Mouse (Mus musculus) v-Abl transformed pro-B cells (cell line): ENCODE results near the gene Gm4312.
"Not testable (repeated sequence)": the region's sequence is repeated elsewhere in the genome, so short reads cannot be mapped to it uniquely, and the experiment has no call there.

ENCODE experiments used
- in situ Hi-C, 2 experiments: fragments of 400-800 bp; cut with MboI; formaldehyde crosslinking; loops; one replicate each; pipeline ENCODE4 v1.15.1; 2025; ENCODE audit not compliant: unreplicated experiment in 2 of 2

Gm4312 gene

GRCm38 (mm10) chr10:100382460-100382859 is at the start of gene Gm4312:
Gm4312 (minus strand) TSS chr10:100382560.
- in situ Hi-C loops: not testable (repeated sequence)

- in situ Hi-C loops: no loop called here
Measured at GRCm38 (mm10) chr10:100427592-100427991, 45.2 kb upstream of the Gm4312 start.

GRCm38 (mm10) chr10:100415566-100415965 is 33.2 kb upstream of the Gm4312 start:
- in situ Hi-C loops: loop anchor here in 1 of 2 experiments (25.0 kb wide), 1 partner anchor 103 kb away; no protein-coding TSS in a partner anchor

- in situ Hi-C loops: loop anchor here in 1 of 2 experiments (25.0 kb wide), 1 partner anchor 90 kb away; no protein-coding TSS in a partner anchor
Measured at GRCm38 (mm10) chr10:100402301-100402700, 19.9 kb upstream of the Gm4312 start.

DNA sequence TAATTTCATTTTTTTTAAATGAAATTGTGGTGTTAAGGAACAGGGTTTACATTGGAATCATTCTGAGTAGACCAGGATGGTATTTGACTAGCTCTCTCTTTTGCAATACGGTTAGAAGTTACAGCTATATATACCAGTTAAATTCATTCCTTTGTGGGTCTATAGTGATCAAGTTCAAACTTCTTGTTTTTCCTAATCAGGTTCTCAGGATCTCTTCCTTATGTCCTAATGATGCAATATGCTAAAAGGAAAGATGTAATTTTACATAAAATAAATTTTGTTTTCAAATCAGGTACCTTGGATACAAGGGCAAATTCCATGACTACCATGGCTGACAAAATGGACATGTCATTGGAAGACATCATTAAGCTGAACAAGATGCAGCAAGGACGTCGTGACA is 21.3 kb downstream of the Gm4312 start, which contains the start of gene Gm4307:
Gm4307 (plus strand) TSS at position 301 of the 400 bp plus-strand sequence.
- in situ Hi-C loops: not testable (repeated sequence)

DNA sequence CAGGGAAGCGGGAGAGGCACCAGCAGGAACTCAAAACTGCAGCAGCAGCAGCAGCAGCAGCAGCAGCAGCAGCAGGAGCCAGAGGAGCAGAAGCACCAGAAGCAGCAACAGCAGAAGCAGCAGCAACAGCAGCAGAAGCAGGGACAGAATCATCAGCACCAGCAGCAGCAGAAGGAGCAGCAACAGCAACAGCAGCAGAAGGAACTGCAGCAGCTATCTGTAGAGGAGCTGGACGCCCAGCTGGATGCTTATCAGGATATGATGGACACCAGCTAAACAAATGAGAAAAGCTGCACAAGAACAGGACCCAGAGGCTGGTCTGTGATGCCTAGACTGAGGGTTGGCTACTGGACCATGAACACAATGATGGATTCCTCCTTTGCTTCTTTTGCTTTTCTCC is 25.5 kb downstream of the Gm4312 start:
- in situ Hi-C loops: not testable (repeated sequence)

GRCm38 (mm10) chr10:100350793-100351192 is 31.6 kb downstream of the Gm4312 start, which contains the start of gene Gm4305:
Gm4305 (plus strand) TSS chr10:100351093.
- in situ Hi-C loops: not testable (repeated sequence)

- in situ Hi-C loops: not testable (repeated sequence)
Measured at GRCm38 (mm10) chr10:100345672-100346071, 36.7 kb downstream of the Gm4312 start, which contains the start of gene Gm4303. Gm4303 (plus strand) TSS chr10:100345972.

- in situ Hi-C loops: not testable (repeated sequence)
Measured at GRCm38 (mm10) chr10:100340536-100340935, 41.8 kb downstream of the Gm4312 start, which contains the start of gene Gm4302. Gm4302 (plus strand) TSS chr10:100340836.

- in situ Hi-C loops: not testable (repeated sequence)
Measured at GRCm38 (mm10) chr10:100335376-100335775, 47.0 kb downstream of the Gm4312 start, which contains the start of gene Gm4301. Gm4301 (plus strand) TSS chr10:100335676.
